Mouse (Mus musculus) brain, embryonic 14.5 days (tissue): ENCODE measurements around the gene Kcnj10. TPM values are rescaled to one million over a fixed set of nuclear protein-coding genes. Genes with fewer than 3 reads are reported as not detected.
A peak's percentile ranks its signal among the peaks of the same experiment; 100 is the strongest.

ENCODE experiments used
- DNase-seq: peaks from one replicate; pipeline ENCODE4 v3.0.0-alpha.2; 2011; ENCODE audit warnings: low read depth
- CTCF ChIP-seq: fragments of 200-500 bp; IDR thresholded peaks from 2 replicates; pipeline ENCODE4 v1.5.1; 2012; ENCODE audit warnings: inconsistent platforms, mild to moderate bottlenecking, moderate library complexity, borderline replicate concordance; ENCODE audit not compliant: insufficient read depth, insufficient read length; ENCODE audit errors: extremely low read depth
- POLR2A ChIP-seq: fragments of 200-500 bp; IDR thresholded peaks from 2 replicates; pipeline ENCODE4 v1.6.1; 2012; ENCODE audit warnings: mild to moderate bottlenecking, inconsistent platforms, borderline replicate concordance; ENCODE audit not compliant: poor library complexity, insufficient read depth, insufficient read length, severe bottlenecking; ENCODE audit errors: extremely low read depth
- polyA plus RNA-seq: library from polyadenylated mRNA; depleted of rRNA; stranded (reverse); fragments of >200 nt; gene quantifications from 2 replicates; pipeline ENCODE4 v1.2.3, GENCODE M21; 2012

Gene Kcnj10
- polyA plus RNA-seq, 1 experiment, result 5.9 TPM

DNA sequence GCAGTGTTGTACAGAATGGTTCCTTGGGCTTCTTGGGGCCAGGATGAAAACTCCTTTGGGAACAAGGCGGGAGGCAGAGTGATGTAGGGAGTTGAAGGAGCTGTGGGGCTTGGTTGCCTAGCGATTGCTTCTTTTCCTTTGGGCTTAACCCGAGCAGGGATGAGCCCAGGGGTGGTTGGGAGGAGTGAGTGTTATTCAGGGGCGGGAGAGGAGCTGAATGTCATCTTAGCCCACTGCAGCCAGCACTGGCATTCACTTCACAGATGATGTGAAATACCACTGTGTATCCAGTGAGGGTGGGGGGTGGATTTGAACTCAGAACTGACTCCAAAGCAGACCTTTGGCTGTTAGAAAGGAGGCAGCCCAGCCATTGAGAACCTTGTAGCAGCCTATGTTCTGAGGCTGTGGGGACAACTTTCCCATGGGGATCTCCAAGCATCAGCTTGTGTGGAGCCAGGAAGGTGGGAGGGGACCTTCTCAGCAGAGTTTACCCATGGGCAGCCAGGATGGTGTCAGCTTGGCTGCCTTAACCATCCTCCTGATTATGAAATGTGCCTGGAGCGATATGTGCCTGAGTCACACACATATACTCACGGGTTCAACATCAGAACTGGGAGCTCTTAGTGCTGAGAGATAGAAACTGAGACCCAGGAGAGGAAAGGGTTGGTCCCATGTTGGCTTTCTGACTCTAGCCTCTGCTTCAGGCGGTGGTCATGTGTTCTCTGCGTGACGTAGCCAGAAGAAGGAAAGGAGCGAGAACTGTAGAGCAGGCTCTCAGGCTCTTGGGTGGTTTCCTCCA, 27.2 kb upstream of the Kcnj10 start:
- no peak for TF ChIP-seq CTCF
- no peak for DNase-seq

DNA sequence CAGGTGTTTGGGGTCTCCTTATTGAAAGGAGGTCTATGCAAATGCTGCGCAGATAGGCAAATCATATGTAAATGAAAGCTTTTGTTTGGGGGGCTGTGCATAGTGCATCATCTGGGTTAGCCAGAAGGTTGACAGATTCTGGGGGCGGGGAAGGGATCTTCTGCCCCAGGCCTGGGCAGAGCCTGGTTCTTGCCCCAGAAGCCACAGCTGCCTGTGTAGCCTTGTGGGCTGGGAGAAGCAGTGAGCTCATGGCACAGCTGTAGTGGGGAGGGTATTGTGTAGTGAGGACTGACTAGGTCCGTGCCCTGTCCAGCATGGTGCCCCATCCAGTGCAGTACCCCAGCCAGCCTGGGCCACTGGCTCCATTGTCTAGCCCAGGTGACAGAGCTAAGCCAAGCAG, 26.1 kb upstream of the Kcnj10 start:
- peak; percentile 90 for DNase-seq

DNA sequence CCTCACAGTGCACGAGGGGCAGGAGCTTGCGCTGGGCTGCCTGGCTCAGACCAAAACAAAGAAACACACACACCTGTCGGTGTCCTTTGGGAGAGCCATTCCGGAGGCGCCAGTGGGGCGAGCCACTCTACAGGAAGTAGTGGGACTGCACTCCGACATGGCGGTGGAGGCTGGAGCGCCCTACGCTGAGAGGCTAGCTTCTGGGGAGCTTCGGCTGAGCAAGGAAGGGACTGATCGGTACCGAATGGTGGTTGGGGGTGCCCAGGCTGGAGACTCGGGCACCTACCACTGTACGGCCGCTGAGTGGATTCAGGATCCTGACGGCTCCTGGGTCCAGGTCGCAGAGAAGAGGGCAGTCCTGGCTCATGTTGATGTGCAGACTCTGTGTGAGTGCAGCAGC, 23.6 kb upstream of the Kcnj10 start:
- DNase-seq, result no peak

More for the DNA sequence above, 26.1 kb upstream of the Kcnj10 start:
- TF ChIP-seq POLR2A (no peak), CTCF (no peak)

DNA sequence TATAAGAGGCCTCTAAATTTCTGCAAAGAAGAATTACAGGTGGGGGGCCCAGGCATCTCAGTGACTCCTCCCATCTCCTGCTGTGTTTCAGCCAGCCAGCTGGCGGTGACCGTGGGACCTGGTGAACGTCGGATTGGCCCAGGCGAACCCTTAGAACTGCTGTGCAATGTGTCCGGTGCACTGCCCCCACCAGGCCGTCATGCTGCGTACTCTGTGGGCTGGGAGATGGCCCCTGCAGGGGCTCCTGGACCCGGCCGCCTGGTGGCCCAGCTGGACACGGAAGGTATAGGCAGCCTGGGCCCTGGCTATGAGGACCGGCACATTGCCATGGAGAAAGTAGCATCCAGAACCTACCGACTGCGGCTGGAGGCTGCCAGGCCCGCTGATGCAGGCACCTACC, 23.1 kb upstream of the Kcnj10 start:
- DNase-seq, result no peak
- no peak for TF ChIP-seq POLR2A

More for the DNA sequence above, 23.6 kb upstream of the Kcnj10 start:
- no peak for TF ChIP-seq POLR2A
- no peak for TF ChIP-seq CTCF

DNA sequence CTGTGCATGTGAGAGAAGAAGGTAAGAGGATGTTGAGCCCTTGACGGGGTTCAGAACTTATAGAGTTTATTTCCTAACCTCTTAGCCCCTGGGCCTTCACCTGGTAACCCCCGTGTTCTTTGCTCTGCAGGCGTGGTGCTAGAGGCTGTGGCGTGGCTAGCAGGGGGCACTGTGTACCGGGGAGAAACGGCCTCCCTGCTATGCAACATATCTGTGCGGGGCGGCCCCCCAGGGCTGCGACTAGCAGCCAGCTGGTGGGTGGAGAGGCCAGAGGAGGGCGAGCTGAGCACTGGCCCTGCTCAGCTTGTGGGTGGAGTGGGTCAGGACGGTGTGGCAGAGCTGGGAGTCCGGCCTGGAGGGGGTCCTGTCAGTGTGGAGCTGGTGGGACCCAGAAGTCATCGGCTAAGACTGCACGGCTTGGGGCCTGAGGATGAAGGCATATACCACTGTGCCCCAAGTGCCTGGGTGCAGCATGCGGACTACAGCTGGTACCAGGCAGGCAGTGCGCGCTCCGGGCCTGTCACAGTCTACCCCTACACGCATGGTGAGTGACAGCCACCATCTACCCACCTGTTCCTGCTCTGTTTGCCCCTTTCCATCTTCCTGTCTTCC, 22.5 kb upstream of the Kcnj10 start:
- DNase-seq, result no peak
- no peak for TF ChIP-seq CTCF
- no peak for TF ChIP-seq POLR2A

DNA sequence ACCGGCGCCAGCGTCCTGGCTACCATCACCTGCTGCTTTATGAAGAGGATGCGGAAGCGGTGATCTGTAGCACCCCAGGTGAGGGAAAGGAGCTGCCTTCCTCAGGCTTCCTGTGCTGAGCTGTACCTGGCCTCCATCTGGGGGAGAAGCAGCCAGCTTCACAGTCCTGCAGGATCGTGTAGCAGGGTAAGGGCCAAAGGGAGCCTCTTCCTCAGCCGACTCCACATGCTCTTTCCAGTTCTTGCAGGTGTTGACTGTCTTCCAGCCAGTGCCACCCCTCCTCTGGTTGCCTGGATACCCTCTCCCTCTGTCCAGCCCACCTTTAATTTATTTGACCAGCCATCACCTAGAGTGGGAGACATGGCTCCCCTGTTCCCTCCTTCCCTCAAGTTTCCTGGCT, 21.7 kb upstream of the Kcnj10 start:
- no peak for TF ChIP-seq CTCF
- TF ChIP-seq POLR2A, result no peak
- DNase-seq, result no peak

DNA sequence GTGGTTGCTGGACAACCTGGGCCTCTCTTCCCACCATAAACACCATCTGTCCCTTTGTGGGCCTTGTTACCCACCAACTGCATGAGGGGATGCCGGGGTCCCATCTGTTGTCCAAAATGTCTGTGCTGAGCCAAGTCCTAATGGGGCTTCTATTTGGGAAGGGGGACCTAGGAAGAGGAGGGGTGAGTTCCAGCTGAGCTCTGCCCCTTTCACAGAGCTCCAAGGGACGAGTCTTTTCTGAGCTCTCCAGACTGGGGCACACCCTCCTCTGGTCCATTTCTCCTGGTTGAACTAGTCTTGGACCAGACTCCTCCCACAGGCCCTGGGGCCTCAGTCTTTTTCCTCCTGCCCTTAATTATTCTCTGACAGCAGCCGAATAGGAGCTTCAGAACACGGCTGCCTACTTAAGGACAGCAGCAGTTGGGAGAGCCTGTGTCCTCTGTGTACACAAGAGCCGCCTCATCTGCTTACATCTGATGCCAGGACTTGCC, 21.0 kb upstream of the Kcnj10 start:
- DNase-seq, result peak; percentile 93
- TF ChIP-seq CTCF, result no peak
- no peak for TF ChIP-seq POLR2A

DNA sequence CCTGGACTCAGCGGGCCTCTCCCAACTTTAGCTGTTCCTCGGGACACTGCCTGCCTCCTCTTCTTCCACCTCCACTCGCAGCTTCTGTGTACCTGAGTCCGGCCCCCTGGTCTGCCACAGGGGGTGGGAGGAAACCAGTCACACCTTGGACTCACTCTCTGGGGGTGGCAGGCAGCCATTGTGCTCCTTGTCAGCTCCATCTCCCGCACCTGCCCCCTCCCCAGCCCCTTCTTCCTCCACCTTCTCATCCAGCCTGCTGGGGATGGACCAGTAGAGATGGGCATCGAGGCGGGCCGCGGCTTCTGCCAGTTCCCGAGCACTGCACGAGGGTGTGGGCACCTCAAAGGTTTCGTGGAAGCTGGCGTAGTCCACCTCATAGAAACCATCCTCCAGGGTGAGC, 18.3 kb upstream of the Kcnj10 start:
- DNase-seq, result no peak
- TF ChIP-seq CTCF, result no peak
- no peak for TF ChIP-seq POLR2A

DNA sequence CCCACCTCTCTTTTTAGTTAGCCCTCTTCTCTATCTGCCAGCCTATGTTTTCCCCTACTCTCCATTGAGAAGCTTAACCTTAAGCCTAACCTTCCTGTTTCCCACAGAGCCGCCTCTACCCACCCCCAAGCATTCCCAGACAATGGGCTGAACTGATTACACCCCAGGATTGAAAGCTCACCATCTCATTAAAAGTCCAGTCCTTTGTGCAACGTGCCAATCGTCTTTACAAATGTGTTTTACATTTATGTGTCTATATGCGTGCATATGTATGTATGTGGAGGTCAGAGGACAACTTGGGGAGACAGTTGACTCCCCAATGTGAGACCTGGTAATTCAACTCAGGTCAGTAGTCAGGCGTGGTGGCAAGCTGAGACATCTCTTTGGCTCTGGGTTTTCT, 17.7 kb upstream of the Kcnj10 start:
- no peak for DNase-seq
- TF ChIP-seq CTCF (no peak), POLR2A (no peak)

DNA sequence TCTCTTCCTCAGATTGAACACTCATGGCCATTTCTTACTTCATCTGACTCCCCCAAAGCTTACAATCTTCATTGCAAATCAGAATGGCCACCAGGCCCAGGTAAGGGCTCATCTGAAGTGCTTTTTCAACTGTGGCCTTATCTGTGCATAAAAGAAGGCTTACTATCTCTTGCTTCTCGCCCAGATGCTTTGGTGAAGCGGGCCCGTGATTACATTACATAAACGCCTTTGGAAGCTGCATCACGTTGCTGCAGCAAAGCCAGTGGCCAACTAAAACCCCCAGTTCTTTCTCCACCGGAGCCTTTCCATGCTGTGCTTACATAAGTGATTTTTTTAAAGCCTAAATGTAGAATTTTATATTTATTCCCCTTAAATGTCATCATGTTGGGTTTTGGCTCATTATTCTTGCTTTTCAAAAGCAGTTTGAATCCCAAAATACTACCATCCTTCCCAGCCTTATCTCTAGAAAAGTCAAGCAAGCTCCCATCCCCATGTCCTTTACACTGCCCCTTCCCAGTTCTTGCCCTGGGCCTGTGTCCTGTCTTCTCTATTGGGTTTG, 17.1 kb upstream of the Kcnj10 start:
- no peak for TF ChIP-seq CTCF
- TF ChIP-seq POLR2A, result no peak
- DNase-seq, result no peak

DNA sequence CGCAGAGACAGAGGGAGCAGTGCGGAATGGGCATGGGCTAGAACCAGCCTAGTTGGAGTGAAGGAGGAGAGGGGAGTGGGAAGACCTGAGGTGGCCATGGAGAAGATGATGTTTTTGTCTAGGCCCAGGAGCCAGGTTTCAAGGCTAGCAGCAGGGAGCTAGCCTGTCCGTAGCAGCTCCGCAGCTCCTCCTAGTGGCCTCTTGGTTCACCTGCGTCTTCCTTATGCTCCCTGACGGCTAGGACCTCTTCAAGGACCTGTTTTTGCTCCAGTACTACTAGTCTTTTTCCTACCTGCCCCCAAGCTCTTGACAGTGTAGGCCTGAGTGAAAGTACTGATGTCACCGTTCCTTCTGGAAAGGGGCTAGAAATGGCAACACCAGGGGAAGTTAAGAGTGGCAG, 16.3 kb upstream of the Kcnj10 start:
- peak; percentile 91 for DNase-seq
- TF ChIP-seq CTCF (peak; percentile 97), POLR2A (no peak)

DNA sequence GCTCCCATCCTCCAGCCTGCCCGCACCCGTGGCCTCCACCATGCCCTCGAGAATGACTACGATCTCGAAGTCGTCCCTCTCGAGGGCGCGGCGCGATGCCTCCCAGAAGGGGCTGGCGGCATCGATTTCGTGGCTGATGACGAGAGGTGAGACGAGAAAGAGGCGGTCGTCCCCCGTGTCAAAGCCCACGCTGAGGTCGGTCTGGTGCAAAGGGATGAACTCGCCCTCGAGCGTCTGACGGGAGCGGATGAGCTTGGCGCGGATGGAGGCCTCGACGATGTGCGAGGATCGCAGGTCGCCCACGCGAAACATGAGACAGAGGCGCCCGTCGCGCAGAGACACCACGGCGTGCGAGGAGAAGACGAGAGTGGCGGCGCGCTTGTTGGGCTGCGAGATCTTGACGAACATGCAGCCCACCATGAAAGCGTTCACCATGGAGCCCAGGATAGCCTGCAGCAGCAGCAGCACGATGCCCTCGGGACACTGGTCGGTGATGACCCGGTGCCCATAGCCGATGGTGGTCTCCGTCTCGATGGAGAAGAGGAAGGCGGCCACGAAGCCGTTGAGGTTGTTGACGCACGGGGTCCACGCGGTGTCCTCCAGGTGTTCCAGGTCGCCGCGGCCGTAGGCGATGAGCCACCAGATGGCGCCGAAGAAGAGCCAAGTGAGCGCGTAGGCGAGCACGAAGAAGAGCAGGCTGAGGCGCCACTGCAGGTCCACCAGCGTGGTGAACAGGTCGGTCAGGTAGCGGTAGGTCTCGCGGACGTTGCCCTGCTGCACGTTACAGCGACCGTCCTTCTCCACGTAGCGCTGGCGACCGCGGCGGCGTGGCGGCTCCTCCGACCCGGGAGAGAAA, 15.1 kb upstream of the Kcnj10 start:
- DNase-seq, result peak; percentile 86
- TF ChIP-seq POLR2A, result no peak
- peak; percentile 73 for TF ChIP-seq CTCF

DNA sequence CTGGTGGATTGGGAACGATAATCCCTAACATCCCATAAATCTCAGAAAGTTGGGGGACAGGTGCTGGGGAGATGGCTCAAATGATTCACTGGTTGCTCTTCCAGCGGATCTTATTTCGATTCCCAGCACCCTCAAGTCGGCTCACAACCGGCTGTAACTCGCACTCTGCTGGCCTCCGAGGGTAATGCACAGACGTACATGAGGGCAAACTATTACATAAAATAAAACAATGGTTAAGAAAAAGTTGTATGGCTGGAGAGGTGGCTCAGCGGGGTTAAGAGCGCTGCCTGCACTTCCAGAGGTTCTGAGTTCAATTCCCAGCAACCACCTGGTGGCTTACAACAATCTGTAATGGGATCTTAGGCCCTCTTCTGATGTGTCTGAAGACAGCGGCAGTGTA, 14.3 kb upstream of the Kcnj10 start:
- no peak for TF ChIP-seq POLR2A
- TF ChIP-seq CTCF, result peak; percentile 38; the same call in 1 of the 2 replicates
- DNase-seq, result no peak
